Mouse (Mus musculus): ENCODE data around the gene Vps16. TPM values are rescaled to one million over a fixed set of nuclear protein-coding genes. Genes with fewer than 3 reads are reported as not detected.
A peak's percentile ranks its signal among the peaks of the same experiment; 100 is the strongest.

Vps16 gene
- polyA plus RNA-seq, 1 experiment from 2014 or later = 99.9 TPM

DNA sequence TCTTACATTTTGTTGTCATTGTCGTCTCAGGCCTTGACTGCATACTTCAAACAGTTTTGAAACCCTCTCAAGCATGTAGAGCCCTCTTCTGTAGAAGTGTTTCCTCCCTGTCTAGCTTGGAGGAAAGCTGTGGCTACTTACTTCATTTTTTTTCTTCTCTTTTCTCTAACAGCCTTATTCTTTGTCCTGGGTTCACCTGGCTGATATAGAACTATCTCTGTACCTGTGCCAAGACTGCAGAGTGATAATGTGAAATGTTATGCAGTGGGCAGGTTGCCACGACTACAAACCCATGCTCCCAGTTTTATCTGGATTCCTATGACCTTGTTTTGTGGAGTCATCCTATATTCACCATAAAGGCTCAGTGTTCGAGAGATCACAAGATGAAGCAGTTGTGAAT, 6.3 kb downstream of the Vps16 start:
- WGBS = 85% methylated on average over 3 of the region's 3 CpGs
- no peak for ATAC-seq (ENCODE audit: low FRiP score)
- Histone ChIP-seq H3K4me3 (no peak overlapping the region), H3K27ac (no peak overlapping the region), H3K27me3 (no peaks in the 10 kb centered on the region), H3K4me1 (replicated peaks) (peaks cover 8% of the 10 kb centered on the region), H3K4me2 (no peak overlapping the region), H3K36me3 (peaks cover 7% of the 10 kb centered on the region), H3K9me3 (no peaks in the 10 kb centered on the region), H3K9ac (no peak overlapping the region)

- 92% methylated on average over 3 of the region's 3 CpGs for WGBS
- Histone ChIP-seq H3K9me3 (no peaks in the 10 kb centered on the region), H3K4me1 (replicated peaks) (0 out of 2 replicates have a peak, but pooled peaks cover 3% of the 10 kb centered on the region), H3K9ac (no peak overlapping the region), H3K4me2 (no peak overlapping the region), H3K27me3 (no peaks in the 10 kb centered on the region), H3K4me3 (no peak overlapping the region), H3K36me3 (peaks cover 7% of the 10 kb centered on the region), H3K27ac (no peak overlapping the region)
- no peak for ATAC-seq (ENCODE audit: low FRiP score)
These were observed 8.0 kb downstream of the Vps16 start for GRCm38 (mm10) chr2:130432157-130432556.

DNA sequence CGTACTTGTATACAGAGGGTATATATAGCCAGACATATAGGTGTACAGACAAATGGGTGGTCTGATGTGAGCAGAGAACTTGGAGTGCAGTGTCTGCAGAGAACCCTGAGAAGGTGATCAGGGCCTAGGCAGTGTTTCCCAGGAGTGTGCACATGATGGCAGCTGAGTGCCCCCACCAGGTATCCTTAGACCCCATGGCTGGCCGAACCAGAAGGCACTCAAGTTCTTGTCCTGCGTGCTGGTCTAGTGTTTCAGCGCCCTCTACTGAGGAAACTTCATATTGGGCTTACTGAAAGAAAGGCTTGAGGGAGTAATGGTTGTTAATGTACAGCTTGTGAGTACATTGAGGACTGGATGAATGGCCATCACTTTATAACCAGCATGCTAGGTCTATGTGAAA, 9.0 kb downstream of the Vps16 start:
- Histone ChIP-seq H3K27me3 (no peaks in the 10 kb centered on the region), H3K4me3 (no peak overlapping the region), H3K36me3 (peaks cover 16% of the 10 kb centered on the region), H3K27ac (no peak overlapping the region), H3K9ac (no peak overlapping the region), H3K9me3 (no peaks in the 10 kb centered on the region), H3K4me1 (replicated peaks) (no peaks in the 10 kb centered on the region), H3K4me2 (no peak overlapping the region)
- ATAC-seq (ENCODE audit: low FRiP score) = 0 out of 2 replicates have a peak, but pooled peaks have one; percentile 54
- 24% methylated on average over 4 of the region's 4 CpGs for WGBS

GRCm38 (mm10) chr2:130436769-130437168, 12.6 kb downstream of the Vps16 start:
- WGBS = 94% methylated on average over 1 of the region's 1 CpGs
- ATAC-seq (ENCODE audit: low FRiP score) = no peak
- H3K4me3 ChIP-seq = no peak overlapping the region
- no peaks in the 10 kb centered on the region for H3K4me1 ChIP-seq (replicated peaks)
- no peak overlapping the region for H3K9ac ChIP-seq
- no peaks in the 10 kb centered on the region for H3K9me3 ChIP-seq
- no peaks in the 10 kb centered on the region for H3K27me3 ChIP-seq
- no peak overlapping the region for H3K27ac ChIP-seq
- no peak overlapping the region for H3K4me2 ChIP-seq
- H3K36me3 ChIP-seq = peaks cover 50% of the 10 kb centered on the region

GRCm38 (mm10) chr2:130438861-130439260, 14.7 kb downstream of the Vps16 start:
- no peak overlapping the region for H3K9ac ChIP-seq
- H3K36me3 ChIP-seq = peaks cover 66% of the 10 kb centered on the region
- no peak overlapping the region for H3K4me2 ChIP-seq
- no peaks in the 10 kb centered on the region for H3K27me3 ChIP-seq
- H3K27ac ChIP-seq = no peak overlapping the region
- WGBS = 95% methylated on average over 3 of the region's 3 CpGs
- ATAC-seq (ENCODE audit: low FRiP score) = no peak
- H3K4me1 ChIP-seq (replicated peaks) = no peaks in the 10 kb centered on the region
- H3K4me3 ChIP-seq = no peak overlapping the region
- no peaks in the 10 kb centered on the region for H3K9me3 ChIP-seq

- WGBS = 85% methylated on average over 4 of the region's 4 CpGs
- H3K36me3 ChIP-seq = peaks cover 73% of the 10 kb centered on the region
- H3K27ac ChIP-seq = no peak overlapping the region
- no peaks in the 10 kb centered on the region for H3K27me3 ChIP-seq
- no peaks in the 10 kb centered on the region for H3K9me3 ChIP-seq
- no peak overlapping the region for H3K4me3 ChIP-seq
- H3K4me2 ChIP-seq = no peak overlapping the region
- ATAC-seq (ENCODE audit: low FRiP score) = no peak
- H3K4me1 ChIP-seq (replicated peaks) = no peaks in the 10 kb centered on the region
- no peak overlapping the region for H3K9ac ChIP-seq
These were observed 15.8 kb downstream of the Vps16 start for GRCm38 (mm10) chr2:130439840-130440480.

- H3K4me2 ChIP-seq = no peak overlapping the region
- ATAC-seq (ENCODE audit: low FRiP score) = no peak
- no peaks in the 10 kb centered on the region for H3K9me3 ChIP-seq
- no peaks in the 10 kb centered on the region for H3K4me1 ChIP-seq (replicated peaks)
- H3K27me3 ChIP-seq = no peaks in the 10 kb centered on the region
- peaks cover 73% of the 10 kb centered on the region for H3K36me3 ChIP-seq
- no peak overlapping the region for H3K4me3 ChIP-seq
- H3K27ac ChIP-seq = no peak overlapping the region
- WGBS = 87% methylated on average over 10 of the region's 10 CpGs
- H3K9ac ChIP-seq = no peak overlapping the region
These were observed 18.0 kb downstream of the Vps16 start for GRCm38 (mm10) chr2:130442162-130442561.

DNA sequence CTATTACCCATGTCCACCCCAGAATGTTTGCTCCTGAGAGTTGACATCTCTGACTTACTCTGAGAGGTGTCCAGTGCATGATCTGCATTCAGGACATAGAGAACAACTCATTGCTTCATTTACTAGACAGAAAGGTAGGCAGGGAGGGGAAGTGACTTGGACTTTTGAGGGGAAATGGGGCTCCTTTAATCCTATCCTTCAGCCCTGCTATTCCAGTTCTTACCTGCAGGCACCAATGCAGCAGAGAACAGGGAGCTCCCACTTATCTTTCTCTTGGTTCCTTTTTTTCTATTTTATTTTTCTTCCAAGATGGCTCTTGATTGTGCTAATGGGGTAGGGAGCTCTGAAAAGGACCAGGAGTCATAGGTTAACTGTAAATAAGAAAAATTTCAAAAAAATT, 24.3 kb downstream of the Vps16 start:
- no peak overlapping the region for H3K4me3 ChIP-seq
- ATAC-seq (ENCODE audit: low FRiP score) = no peak
- H3K27ac ChIP-seq = no peak overlapping the region
- H3K36me3 ChIP-seq = peaks cover 11% of the 10 kb centered on the region
- peaks cover 8% of the 10 kb centered on the region for H3K27me3 ChIP-seq
- H3K4me1 ChIP-seq (replicated peaks) = peaks cover 27% of the 10 kb centered on the region
- H3K4me2 ChIP-seq = no peak overlapping the region
- no peak overlapping the region for H3K9ac ChIP-seq
- no peaks in the 10 kb centered on the region for H3K9me3 ChIP-seq

- Histone ChIP-seq H3K4me3 (peak overlapping the region; percentile 80), H3K4me1 (replicated peaks) (peaks cover 27% of the 10 kb centered on the region), H3K27ac (0 out of 2 replicates have a peak overlapping the region, but pooled peaks have one; percentile 92), H3K4me2 (peak overlapping the region; percentile 86), H3K9ac (peak overlapping the region; percentile 89), H3K9me3 (no peaks in the 10 kb centered on the region), H3K36me3 (peaks cover 4% of the 10 kb centered on the region), H3K27me3 (peaks cover 8% of the 10 kb centered on the region)
- 9% methylated on average over 17 of the region's 17 CpGs for WGBS
- peak; percentile 37 for ATAC-seq (ENCODE audit: low FRiP score)
These were observed 25.1 kb downstream of the Vps16 start for GRCm38 (mm10) chr2:130449021-130449793.

DNA sequence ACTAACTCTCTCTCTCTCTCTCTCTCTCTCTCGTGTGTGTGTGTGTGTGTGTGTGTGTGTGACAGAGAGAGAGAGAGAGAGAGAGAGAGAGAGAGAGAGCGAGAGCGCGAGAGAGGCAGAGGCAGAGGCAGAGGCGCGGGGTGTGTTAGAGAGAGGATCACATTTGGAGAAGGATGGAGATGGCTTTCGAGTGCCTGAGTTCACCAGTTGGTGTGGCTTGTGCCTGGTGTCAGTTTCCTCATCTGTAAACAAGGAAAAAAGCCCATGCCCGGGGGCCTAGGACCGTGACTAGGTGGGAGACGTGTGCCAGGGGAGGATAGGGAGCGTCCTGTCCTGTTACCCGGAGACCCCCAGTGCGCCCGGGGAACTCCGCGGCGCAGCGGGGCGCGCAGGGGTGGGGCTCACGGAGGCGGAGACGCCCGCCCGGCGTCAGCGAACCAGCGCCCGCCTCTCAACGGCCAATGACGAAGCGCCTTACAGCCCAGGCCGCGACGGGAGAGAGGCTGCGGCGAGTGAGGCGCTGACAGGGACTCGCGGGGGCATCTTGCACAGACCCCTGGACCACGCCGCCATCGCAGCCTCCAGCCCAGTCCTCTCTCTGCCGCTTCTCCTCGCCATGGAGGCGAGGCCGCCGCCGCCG, 25.8 kb downstream of the Vps16 start, which contains the start of gene Ptpra:
Gene Ptpra, plus strand, starts transcription at position 485 of the 640 bp plus-strand sequence.
- WGBS = under 1% methylated on average over 45 of the region's 50 CpGs
- Histone ChIP-seq H3K4me3 (peak within 1 kb of the TSS; percentile 80), H3K27ac (peak within 1 kb of the TSS; percentile 92), H3K9ac (peak within 1 kb of the TSS; percentile 89), H3K36me3 (no peaks in the 10 kb centered on the region; the same call in 1 of the 2 replicates), H3K27me3 (peaks cover 8% of the 10 kb centered on the region), H3K4me2 (peak within 1 kb of the TSS; percentile 86), H3K9me3 (no peaks in the 10 kb centered on the region), H3K4me1 (replicated peaks) (peaks cover 34% of the 10 kb centered on the region)
- peak; percentile 98 for ATAC-seq (ENCODE audit: low FRiP score)

- peak; percentile 87 for ATAC-seq (ENCODE audit: low FRiP score)
These were observed 26.3 kb downstream of the Vps16 start for GRCm38 (mm10) chr2:130450434-130450796.

GRCm38 (mm10) chr2:130451086-130451726, 27.1 kb downstream of the Vps16 start:
- H3K27ac ChIP-seq = no peak overlapping the region
- no peaks in the 10 kb centered on the region for H3K36me3 ChIP-seq
- peak overlapping the region; percentile 86 for H3K4me2 ChIP-seq
- peaks cover 8% of the 10 kb centered on the region for H3K27me3 ChIP-seq
- peak overlapping the region; percentile 89 for H3K9ac ChIP-seq
- H3K4me1 ChIP-seq (replicated peaks) = peaks cover 39% of the 10 kb centered on the region
- WGBS = 75% methylated on average over 14 of the region's 14 CpGs
- no peak for ATAC-seq (ENCODE audit: low FRiP score)
- no peaks in the 10 kb centered on the region for H3K9me3 ChIP-seq
- peak overlapping the region; percentile 80 for H3K4me3 ChIP-seq

More at GRCm38 (mm10) chr2:130450434-130450796, 26.3 kb downstream of the Vps16 start:
- H3K27me3 ChIP-seq = peaks cover 8% of the 10 kb centered on the region
- H3K4me1 ChIP-seq (replicated peaks) = peaks cover 37% of the 10 kb centered on the region
- H3K9me3 ChIP-seq = no peaks in the 10 kb centered on the region
- H3K36me3 ChIP-seq = no peaks in the 10 kb centered on the region; the same call in 1 of the 2 replicates
- peak overlapping the region; percentile 86 for H3K4me2 ChIP-seq
- peak overlapping the region; percentile 89 for H3K9ac ChIP-seq
- peak overlapping the region; percentile 80 for H3K4me3 ChIP-seq
- WGBS = 0% methylated on average over 43 of the region's 47 CpGs
- H3K27ac ChIP-seq = peak overlapping the region; percentile 92
